Mouse (Mus musculus) thymus, postnatal 36 days (tissue): ENCODE data around the gene Slc6a15.

ENCODE experiments used
- DNase-seq, 2 experiments: peaks; one replicate each; pipeline ENCODE4 v3.0.0; 2022; ENCODE audit warnings: mixed read lengths in 2 of 2

The Slc6a15 gene

GRCm38 (mm10) chr10:103367371-103368295 lies at the start of gene Slc6a15:
TSS of gene Slc6a15 (plus strand) at chr10:103367783.
- no peak for DNase-seq

GRCm38 (mm10) chr10:103321941-103322340 lies 45.6 kb upstream of the Slc6a15 start:
- DNase-seq: no peak

GRCm38 (mm10) chr10:103323386-103323785 lies 44.2 kb upstream of the Slc6a15 start:
- no peak for DNase-seq

- DNase-seq: no peak
Measured at GRCm38 (mm10) chr10:103334306-103334705, 33.3 kb upstream of the Slc6a15 start.

- DNase-seq: no peak
Measured at GRCm38 (mm10) chr10:103339928-103340327, 27.7 kb upstream of the Slc6a15 start.

GRCm38 (mm10) chr10:103346797-103347196 lies 20.8 kb upstream of the Slc6a15 start:
- no peak for DNase-seq

GRCm38 (mm10) chr10:103368296-103369080 lies 905 bp downstream of the Slc6a15 start:
- DNase-seq: no peak

- DNase-seq: no peak
Measured at GRCm38 (mm10) chr10:103369081-103369420, 1.5 kb downstream of the Slc6a15 start.

GRCm38 (mm10) chr10:103402171-103402570 lies 34.6 kb downstream of the Slc6a15 start:
- DNase-seq: no peak

GRCm38 (mm10) chr10:103427717-103428116 lies 60.1 kb downstream of the Slc6a15 start:
- DNase-seq: no peak

- DNase-seq: no peak
Measured at GRCm38 (mm10) chr10:103442588-103442987, 75.0 kb downstream of the Slc6a15 start.

GRCm38 (mm10) chr10:103443070-103443469 lies 75.5 kb downstream of the Slc6a15 start:
- DNase-seq: no peak

GRCm38 (mm10) chr10:103448340-103448739 lies 80.8 kb downstream of the Slc6a15 start:
- no peak for DNase-seq

GRCm38 (mm10) chr10:103457896-103458295 lies 90.3 kb downstream of the Slc6a15 start:
- no peak for DNase-seq
